Comparison of ENCODE assay signal across 8 mouse cellular contexts in genomic region chr8:20822434-20822833, GRCm38 (mm10).
A peak's percentile ranks its signal among the peaks of the same experiment; 100 is the strongest.
DNase-seq lines count a peak whose midpoint lies in the region.

No protein-coding gene starts in this region.

- peak; percentile 21 for DNase-seq in adrenal gland, adult 8-10 months
- peak; percentile 44 to 50 for DNase-seq in cerebellum, postnatal 4 days (ENCODE audit: low spot score in 2 of 2)
- peak; percentile 98 for DNase-seq in heart, adult 11 months
- peak; percentile 44 for DNase-seq in kidney, adult 9 months
- peak; percentile 29 to 35 for DNase-seq in layer of hippocampus, postnatal 36 days
- peak; percentile 55 to 66 for DNase-seq in lung, postnatal 4 days
- peak; percentile 14 to 32 for DNase-seq in spleen, adult 18-20 months
- DNase-seq in urinary bladder, adult 18-20 months (ENCODE audit: low spot score in 2 of 2), result peak; percentile 35 to 49

Comparison
In these comparisons a context has a peak if more than half of its experiments do, and no peak if none do; other contexts are left out.
1. Peak in every context shown above with its lines: DNase-seq.
2. DNase-seq: peak in every context shown above with its lines; median percentile 98 in heart, adult 11 months; 60 in lung, postnatal 4 days; 47 in cerebellum, postnatal 4 days; 44 in kidney, adult 9 months; 42 in urinary bladder, adult 18-20 months; 32 in layer of hippocampus, postnatal 36 days; 23 in spleen, adult 18-20 months; 21 in adrenal gland, adult 8-10 months.